Mouse (Mus musculus) gastrocnemius, postnatal 10 days (tissue): ENCODE data around the gene Tut4. TPM values are rescaled to one million over a fixed set of nuclear protein-coding genes. Genes with fewer than 3 reads are reported as not detected.
A peak's percentile ranks its signal among the peaks of the same experiment; 100 is the strongest.

ENCODE experiments used
- DNase-seq: peaks from one replicate; pipeline ENCODE4 v3.0.0; 2021; ENCODE audit warnings: mixed read lengths
- long read RNA-seq, 2 experiments: library from polyadenylated mRNA; stranded (forward); transcript quantifications; one replicate each; pipeline ENCODE4 v2.0.0; 2021
- total RNA-seq, 2 experiments: library from RNA; stranded (reverse); gene quantifications; 2 replicates each; pipeline ENCODE4 v1.2.3; 2021

The Tut4 gene
- total RNA-seq: 10 to 100 TPM; 21.9 to 28.8 TPM
- long read RNA-seq, experiment 1, partial matches to known transcripts: 3 of 10 reads
- long read RNA-seq, experiment 1, other reads (novel, unspliced or antisense): 6 of 10 reads
- long read RNA-seq, experiment 2, partial matches to known transcripts: 1 of 3 reads
- long read RNA-seq, experiment 2, other reads (novel, unspliced or antisense): 2 of 3 reads

DNA sequence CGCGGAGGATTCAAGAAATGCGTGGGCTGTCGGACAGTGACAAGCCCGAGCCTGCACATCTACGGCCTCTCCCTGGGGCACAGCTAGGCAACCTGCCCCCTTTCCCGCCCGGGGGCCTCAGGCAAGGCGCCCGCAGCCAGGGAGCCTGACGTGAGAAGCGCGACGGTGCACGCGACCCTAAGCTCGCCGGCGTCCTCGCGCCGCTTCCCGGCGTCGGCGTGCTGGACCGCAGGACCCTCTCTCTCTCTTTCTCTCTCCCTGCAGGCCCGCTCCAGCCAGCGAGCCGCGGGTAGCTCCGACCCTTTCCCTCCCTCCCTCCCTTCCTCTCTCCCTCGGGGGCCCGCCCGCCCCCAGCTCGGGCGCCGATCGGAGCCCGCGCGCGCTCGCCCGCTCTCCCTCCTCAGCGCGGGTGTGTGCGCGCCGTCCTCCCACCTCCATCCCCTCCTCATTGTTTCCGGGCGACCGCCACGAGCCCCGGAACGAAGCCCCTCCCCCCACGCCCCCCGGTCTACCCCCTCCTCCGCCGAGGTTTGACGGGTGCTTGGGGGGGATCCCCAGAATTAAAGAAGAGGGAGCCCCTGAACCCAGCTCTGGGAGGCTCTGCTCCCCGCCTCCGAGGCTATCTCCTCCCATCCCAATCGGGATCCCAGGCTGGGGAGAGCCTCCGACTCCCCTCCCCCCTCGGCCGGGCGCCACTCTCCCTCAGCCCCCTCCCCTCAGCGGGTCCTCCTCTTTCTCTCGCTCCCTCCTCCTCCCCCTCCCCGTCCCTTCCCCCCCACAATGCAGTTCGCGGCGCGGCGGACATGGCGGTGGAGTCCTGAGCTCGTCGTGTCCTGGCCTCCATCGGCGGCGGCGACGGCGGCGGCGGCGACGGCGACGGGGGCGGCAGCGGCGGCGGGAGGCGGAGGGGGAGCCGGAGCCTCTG, at the start of gene Tut4:
Gene Tut4 (plus strand): TSS at position 196 of the 925 bp plus-strand sequence.
- peak; percentile 86 for DNase-seq

DNA sequence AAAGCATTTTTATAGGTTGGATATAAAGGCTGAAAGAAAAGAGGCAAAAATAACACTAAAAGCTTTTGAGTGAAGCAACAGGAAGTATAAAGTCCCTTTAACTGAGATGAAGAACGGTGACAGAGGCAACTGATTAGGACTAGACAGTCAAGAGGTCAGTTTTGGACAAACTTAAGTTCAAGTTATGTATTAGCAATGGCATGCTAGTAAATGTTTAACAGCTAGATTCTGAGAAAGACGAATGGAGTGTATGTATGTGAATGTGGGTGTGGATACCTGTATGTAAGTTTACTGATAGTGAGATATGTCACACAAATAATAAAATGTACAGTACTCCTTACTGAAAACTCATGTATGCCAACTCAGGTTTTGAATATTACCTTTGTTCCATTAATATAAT, 34.6 kb upstream of the Tut4 start:
- no peak for DNase-seq

DNA sequence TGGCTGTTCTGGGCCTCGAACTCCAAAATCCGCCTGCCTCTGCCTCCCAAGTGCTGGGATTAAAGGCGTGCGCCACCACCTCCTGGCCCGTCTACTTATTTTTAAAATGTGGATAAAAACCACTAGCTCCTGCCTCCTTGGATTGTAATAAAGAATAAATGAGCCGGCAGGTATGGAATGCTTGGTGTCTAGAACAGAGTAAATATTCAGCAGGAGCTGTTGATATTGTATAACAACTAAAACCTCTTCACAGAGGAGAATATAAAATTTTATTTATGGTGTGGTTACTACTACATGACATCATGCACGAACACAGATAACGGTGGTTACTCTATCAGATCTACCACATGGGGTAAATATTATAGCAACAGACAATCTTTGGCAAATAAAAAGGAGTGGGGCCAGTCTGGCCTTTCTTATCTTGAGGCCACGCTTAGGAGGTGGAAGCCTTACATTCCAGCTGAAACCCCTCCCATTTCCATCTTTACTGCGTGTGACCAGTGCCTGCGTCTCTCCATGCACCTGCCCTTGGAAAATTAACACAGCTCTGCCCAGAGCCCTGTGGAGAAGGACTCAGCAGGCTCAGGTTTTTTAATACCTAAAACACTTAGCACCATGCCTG, 31.4 kb upstream of the Tut4 start:
- DNase-seq: no peak

DNA sequence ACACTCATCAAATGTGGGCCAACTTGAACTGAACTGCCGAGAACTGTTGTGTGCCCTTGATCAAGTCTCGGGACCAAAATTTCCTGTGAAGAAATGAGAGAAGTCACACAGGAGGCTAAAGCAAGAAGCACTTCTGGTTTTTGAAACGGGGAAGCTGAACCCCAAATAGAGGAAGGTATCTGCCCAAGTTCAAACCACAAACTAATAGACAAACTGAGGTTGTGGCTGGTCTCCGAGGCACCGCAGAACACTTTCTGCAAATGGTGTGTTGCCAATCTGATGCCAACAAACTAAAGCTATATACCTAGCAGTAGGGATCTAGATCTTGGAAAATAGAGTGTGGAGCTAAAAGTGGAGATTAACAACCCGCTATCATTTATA, 30.9 kb upstream of the Tut4 start:
- DNase-seq: no peak

DNA sequence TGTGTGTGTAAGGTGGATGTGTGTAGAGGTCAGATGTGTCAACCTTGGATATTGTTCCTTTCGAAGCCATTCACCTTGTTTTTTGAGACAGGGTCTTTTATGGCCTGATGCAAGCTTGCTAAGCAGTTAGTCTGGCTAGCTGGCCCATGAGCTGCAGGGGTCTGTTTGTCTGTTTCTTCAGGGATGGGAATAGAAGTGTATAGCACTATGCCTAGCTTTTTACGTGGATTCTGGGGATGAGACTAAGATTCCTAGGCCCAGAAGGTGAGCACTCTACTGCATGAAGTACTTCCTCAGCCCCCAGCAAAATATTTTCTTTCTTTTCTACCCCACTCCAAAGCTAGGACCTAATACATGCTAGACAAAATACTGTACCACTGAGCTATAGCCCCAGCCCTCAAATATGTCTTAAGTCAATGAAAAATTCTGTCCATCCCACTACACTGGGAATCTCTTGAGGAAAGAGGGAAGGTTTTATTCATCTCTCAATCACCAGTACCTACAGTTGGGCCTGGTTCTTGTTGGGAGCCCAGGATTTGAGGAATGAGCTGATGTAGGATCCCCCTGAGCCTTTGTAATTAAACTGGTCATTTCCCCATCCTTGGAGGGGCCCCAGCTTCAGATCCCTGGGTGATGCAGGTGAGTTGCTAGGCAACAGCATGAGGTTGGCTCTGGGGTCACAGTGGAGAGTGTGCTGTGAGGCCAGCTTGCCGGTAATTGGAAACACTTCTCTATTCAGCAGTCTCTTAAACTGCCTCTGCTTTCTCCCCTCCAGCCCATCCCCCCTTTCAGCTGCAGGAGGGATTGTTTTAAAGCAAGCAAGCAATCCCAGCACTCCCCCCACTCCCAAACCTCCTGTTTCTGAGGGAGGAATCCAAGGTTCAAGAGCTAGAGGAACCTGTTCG, 28.3 kb upstream of the Tut4 start:
- no peak for DNase-seq

DNA sequence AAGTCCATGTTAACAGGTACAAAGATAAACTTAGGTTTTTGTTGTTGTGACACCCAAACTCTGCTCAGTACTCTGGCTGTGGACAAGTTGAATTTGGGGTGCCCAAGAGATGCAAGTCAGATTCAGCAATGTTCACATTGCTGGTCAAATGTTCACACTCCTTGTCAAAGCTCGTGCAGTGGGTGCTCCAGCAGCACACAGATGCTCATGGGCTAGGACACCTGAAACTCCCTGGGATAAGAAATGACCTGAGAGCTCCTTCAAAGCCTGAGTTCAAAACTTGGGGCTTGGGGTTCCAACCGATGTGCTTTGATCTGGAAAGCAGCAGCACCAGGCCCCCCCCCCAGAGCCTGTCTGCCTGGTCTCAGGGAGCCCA, 27.7 kb upstream of the Tut4 start:
- DNase-seq: no peak

DNA sequence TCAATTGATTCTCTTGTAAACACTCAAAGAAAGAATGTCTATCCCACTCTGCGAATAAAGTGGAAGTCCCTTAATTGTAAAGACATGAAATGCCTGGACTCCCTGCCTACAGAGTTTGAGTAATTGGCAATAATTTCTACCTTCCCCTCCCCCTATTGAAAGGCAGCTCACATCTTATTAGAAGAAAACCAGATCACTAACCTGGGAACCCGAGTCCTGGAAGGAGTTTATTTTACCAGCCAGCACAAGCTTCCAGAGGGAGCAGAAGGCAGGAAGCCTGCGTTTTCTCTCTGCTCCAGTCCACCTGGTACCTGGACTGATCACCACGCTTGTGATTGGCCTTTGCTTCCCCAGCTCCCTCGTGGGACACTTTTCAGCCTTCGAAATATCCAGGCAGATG, 25.9 kb upstream of the Tut4 start:
- no peak for DNase-seq

DNA sequence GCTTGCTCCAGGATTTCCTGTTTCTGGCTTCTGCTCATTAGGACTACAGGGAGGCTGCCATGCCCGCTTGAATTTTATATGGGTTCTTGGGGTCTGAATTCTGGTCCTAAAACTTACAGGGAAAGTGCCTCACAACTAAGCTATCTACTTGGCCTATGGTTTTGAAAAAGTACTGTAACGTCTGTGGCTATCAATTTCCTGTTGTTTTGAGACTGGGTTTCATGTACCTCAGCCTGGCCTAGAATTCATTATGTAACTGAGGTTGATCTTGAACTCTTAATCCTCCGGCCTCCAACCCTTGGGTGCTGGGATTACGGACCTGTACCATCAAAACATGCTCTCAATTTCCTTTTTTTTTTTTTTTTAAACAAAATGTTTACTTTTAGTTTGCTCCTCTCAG, 25.0 kb upstream of the Tut4 start:
- DNase-seq: no peak

DNA sequence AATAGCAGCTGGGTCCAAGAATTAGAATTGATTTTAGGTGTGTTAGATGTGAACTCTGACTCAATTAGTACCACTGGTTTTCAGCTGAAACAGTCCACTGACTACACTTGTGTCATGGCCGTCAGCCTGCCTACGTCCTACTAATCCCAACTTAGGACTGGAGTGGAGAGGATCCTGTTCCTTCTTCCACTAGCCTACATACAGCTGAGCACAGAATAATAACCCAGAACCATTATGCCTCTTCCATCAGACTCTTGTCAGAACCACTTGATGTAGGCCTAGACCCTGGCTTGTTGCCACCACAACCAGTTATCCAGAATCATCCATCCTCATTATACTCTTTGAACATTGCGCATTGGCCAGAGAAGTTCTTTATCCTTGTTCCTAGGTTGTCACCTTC, 24.4 kb upstream of the Tut4 start:
- DNase-seq: no peak

DNA sequence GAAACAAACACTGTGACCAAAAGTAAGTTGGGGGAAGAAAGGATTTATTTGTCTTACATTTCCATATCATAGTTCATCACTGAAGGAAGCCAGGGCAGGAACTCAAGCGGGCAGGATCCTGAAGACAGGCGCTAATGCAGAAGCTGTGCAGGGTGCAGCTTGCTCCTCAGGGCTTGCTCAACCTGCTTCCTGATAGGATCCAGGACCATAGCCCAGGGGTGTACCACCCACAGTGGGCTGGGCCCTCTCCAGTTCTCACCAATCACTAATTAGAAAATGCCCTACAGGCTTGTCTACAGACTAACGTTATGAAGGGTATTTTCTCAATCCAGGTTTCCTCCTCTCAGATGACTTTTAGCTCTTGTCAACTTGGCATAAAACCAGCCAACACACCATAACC, 23.6 kb upstream of the Tut4 start:
- no peak for DNase-seq

DNA sequence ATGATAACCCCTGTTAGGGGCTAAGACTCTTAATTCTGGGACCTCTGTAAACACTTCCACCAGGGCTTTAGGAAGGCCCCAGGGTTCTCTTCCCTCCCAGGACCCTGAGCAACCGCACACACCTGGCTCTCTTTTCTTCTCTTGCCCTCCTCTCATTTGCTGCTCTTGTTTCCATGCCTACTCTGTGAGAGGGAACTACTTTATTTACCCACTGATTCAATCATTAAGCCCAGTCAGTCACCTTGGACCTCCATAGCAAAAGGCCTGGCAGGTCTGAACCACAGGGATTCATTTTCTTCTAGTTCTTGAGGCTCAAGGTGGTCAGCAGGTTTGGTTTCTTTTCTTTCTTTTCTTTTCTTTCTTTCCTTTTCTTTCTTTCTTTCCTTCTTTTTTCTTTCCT, 23.0 kb upstream of the Tut4 start:
- DNase-seq: no peak

DNA sequence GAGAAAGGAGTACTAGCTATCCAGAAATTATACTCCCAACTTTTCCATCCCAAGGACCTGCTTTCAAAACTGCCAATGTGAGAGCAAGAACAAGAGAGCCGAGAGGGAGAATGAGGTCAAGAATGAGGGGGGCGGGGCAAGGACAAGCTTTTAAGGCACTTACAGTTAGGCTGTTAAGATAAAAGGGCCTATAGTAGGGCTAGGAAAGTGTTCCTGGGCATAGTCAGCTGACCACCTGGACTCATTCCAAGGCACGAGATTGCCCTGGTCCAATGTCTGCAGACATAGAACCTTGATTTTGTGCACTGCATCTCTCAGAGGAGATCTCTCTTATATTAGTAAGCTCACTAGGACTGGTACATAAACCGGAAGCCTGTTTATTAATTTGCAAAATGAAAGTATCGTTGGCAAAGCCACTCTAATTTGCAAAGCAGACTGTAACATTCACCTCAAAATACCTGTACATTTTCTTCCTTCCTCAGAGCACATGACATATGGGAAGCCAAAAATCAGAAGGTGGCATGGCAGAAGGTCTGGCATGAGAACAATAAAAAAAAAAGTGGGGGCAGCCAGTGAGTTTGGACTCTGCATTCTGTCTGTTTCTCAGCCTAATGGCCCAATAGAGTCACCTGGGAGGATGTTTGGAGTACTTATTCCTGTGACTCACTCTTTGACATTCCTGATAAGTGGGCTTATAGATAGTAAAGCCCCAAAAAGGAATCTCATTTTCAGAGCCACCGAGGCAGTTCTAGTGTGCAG, 21.0 kb upstream of the Tut4 start:
- no peak for DNase-seq

DNA sequence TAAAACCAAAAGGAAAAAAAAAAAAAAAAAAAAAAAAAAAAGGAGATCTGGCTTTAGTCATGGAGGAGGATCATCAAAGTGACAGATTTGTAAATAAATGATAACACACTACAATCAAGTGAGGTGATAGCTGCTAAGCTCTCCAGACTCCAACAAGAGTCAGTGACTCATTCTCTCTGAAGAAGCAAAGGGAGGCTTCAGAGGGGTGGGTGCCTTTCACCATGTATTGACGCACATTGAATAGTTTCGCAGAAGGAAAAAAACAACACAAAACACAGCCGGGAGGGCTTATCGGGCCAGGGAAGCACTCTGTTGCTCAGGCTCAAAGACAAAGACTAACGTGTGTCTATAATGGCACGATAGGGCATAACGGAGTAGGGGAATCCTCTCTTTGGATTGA, 11.1 kb upstream of the Tut4 start:
- no peak for DNase-seq

DNA sequence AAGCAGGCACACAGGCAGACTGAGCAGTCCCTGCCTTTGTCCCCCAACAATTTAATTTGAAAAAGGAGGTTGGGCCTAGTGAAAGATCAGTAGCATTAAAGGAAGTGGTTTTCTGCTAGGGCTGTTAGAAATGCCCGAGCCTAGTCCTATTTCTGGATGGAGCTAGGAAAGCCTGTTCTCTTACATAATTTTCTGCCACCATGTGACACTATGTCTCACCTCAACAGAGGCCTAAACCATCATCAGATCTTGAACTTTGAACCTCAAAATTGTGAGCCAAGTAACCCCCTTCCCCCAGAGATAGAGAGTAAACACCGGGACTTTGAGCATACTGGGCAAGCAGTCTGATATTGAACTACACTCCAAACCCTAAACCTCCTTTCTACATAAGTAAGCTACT, 3.2 kb upstream of the Tut4 start:
- DNase-seq: no peak

DNA sequence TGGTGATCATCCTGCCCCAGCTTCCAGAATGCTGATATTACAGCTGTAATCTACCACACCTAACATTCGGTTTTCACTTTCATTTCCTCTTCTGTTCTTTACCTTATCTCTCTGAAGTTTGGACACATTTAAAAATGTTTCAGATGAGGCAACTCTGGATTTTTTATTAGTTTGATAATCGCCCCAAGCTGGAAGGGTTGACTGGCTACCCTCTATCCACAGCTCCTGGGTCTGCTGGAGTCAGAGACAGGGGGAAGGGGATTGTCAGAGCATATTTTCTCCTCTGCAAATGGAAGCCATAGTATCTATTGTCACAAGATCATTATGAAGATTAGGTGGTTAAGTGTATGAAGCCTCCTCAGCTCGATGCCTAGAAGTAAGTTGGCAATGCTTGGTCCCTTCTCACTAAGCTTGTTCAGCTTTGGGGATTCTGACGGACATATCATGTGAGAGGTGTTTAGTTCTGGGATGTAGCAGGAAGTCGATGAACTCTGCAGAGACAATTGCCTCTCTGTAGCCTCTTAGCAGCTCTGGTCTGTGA, 955 bp upstream of the Tut4 start:
- no peak for DNase-seq

DNA sequence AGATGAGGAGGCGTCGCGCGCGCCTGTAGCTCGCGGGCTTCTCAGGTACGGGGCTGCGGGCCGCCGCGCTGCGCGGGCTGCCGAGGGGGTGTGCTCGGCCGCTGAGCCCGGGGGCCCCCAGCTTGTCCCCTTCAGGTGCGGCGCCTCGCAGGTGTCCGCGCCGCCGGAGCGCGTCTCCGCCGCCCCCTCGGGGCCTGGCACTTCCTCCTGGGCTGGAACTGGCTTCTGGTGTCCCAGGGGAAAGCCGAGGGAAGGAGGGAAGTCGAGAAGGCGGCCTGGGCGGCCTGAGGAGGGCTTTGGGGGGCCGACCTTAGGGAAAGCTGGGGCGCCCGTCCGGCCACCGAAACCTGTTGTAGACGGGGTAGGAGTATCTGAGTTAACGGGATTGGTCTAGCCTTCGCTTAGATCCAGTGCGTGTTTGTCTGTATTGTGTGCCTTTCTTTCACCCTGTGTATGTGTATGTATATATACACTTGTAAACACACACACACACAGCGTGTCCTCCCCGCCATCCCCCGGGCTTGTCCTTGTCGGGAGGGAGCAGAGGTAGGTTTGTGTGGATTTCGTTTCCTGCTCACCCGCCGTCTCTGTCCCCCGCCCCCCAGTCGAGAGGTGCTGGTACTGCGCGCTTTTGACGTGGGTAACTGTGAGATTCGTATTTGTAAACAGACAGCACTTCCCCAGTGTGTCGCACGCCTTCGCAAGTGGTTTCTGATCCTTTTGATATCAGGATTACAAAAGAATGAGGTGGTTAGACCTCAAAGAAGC, 1.1 kb downstream of the Tut4 start:
- DNase-seq: peak; percentile 44

DNA sequence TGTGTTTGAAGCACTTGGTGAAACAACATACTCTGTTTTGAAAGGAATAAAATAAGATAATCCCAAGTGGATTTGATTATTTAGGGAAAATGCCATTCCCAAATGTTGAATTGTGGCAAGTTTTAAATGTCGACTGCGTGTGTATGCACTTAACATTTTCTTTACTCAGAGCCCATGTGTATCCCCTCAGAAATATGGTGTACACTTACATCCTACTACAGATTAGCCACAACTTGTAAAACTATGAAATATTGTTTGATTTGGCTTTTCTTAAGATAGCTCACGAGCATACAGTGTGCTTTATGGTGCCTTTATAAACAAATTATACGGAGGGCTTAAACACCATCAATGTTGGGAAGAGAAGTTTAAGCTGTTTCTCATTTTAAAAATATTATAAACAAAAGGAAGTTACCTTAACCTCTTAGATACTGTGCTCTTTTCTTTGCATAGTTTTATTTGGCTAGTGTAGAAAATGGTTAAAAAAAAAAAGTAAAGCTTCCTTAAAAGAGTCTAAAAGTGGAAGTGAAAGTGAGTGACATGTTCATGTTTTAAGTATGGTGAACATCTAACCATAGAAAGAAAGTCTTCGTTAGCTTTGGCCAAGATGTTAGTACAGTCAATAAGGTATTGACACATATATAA, 2.2 kb downstream of the Tut4 start:
- no peak for DNase-seq

DNA sequence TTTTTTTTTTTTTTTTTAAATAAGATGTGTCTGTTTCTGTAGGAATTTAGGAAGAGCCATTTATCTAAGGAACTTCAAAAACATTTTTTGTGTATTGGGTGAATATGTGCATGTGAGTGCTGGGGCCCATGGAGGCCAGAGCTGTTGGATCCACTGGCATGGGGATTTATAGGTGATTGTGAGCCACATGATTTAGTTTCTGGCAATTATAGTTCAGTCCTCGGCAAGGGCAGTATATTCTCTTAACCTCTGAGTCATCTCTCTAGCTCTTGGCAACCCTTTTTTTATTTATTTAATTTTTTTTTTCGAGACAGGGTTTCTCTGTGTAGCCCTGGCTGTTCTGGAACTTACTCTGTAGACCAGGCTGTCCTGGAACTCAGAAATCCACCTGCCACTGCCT, 14.4 kb downstream of the Tut4 start:
- DNase-seq: no peak

DNA sequence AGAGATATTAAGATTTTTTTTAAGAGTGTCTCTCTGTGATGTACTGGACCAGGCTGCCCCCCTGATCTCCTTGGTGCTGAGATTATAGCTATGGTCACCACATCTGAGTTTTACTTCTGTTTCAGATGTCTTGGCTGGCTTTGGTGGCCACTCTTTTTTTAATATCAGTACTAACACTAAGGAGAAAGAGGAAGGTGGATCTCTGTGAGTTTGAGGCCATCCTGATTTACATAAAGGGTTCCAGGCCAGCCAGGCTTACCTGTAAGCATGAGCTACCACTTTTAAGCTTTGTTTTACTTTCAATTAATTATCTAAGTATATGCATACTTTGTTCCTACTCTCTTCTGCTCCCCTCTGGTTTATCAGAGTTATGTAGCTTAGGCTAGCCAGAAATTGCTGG, 23.6 kb downstream of the Tut4 start:
- no peak for DNase-seq

DNA sequence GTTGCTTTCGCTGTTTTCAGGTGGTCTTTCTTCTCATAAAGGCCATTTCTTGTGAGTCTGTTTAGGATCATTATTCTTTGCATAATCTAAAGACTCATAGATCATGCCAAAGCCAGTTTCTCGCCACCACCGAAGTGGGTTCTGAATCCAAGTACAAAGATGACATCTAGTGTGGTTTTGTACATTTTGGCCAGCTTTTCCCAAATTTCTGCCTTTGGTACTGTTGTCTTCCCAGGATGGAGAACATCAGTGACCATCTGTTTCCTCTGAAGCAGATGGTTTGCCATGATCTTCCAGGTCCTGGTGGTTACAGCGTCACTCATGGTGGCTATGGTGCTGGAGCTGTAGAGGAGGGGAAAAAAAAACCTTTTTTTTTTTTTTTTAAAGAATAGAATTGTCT, 25.0 kb downstream of the Tut4 start:
- DNase-seq: no peak
